Mouse (Mus musculus) ES-E14 (cell line): Measurements from ENCODE around the gene Uqcc2.

Experiments
- CHD2 ChIP-seq: IDR thresholded peaks from 2 replicates; pipeline ENCODE4 v1.6.1; 2014; ENCODE audit warnings: mild to moderate bottlenecking, low read depth, low read length, inconsistent platforms
- HCFC1 ChIP-seq: IDR thresholded peaks from 2 replicates; pipeline ENCODE4 v1.6.1; 2012; ENCODE audit warnings: low read length, inconsistent platforms, borderline replicate concordance; ENCODE audit not compliant: insufficient read depth
- MAFK ChIP-seq: IDR thresholded peaks from 2 replicates; pipeline ENCODE4 v1.6.1; 2014; ENCODE audit warnings: mild to moderate bottlenecking, low read depth, low read length, inconsistent platforms; ENCODE audit not compliant: insufficient read depth
- ZC3H11A ChIP-seq: IDR thresholded peaks from 2 replicates; pipeline ENCODE4 v1.6.1; 2012; ENCODE audit warnings: low read depth, mild to moderate bottlenecking, inconsistent platforms, low read length, borderline replicate concordance
- ZNF384 ChIP-seq: IDR thresholded peaks from 2 replicates; pipeline ENCODE4 v1.6.1; 2012; ENCODE audit warnings: low read depth, low read length, inconsistent platforms

- TF ChIP-seq CHD2 (no peak), ZNF384 (no peak), MAFK (no peak), ZC3H11A (no peak), HCFC1 (no peak)
These were observed 40.0 kb upstream of the Uqcc2 start for GRCm38 (mm10) chr17:27173715-27174114.
